Mouse (Mus musculus): ENCODE measurements around the gene Dbp. TPM values are rescaled to one million over a fixed set of nuclear protein-coding genes. Genes with fewer than 3 reads are reported as not detected.
A peak's percentile ranks its signal among the peaks of the same experiment; 100 is the strongest.

Gene Dbp
- polyA plus RNA-seq, 1 experiment, result 31.5 TPM

DNA sequence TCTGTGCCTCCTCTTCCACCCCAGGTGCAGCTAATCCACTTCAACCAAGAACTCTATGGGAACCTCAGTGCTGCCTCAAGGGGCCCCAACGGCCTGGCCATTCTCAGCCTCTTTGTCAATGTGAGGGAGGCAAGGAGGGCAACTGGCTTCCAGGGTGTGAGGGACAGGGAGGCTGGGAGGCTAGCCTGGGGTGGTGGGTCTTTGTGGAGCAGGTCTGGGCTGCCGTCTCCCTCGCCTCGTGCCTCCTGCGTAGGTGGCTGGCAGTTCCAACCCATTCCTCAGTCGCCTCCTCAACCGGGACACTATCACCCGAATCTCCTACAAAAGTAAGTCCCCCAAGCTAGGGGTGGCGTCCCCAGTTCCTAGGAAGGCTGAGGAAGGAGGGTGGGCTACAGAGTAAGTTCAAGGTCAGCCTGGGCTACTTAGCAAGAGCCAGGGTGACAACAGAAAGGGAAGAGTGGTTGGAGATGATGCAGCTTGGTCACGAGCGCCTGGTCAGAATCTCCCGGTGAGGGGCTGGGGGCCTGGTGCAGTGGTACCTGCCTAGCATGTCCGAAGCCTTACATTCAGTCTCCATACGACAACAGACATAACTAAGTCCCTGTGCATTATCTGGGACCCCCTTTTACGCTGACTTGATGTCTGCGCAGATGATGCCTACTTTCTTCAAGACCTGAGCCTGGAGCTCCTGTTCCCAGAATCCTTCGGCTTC lies 1.9 kb upstream of the Dbp start:
- Histone ChIP-seq H3K4me1 (ENCODE audit: control insufficient read depth, insufficient read depth, insufficient read length, low read length) (0 out of 2 replicates have a peak, but pooled peaks cover 2% of the 10 kb centered on the region), H3K4me3 (ENCODE audit: insufficient read depth, low read depth, low read length) (no peak overlapping the region), H3K27ac (replicated peaks; ENCODE audit: low read depth, low read length) (no peak overlapping the region)

GRCm38 (mm10) chr7:45703521-45704033 lies 1.3 kb upstream of the Dbp start:
- H3K4me1 ChIP-seq (ENCODE audit: control insufficient read depth, insufficient read depth, insufficient read length, low read length), result 0 out of 2 replicates have a peak, but pooled peaks cover 8% of the 10 kb centered on the region
- H3K27ac ChIP-seq (replicated peaks; ENCODE audit: low read depth, low read length), result peak overlapping the region; percentile 84
- peak overlapping the region; percentile 57; the same call in 1 of the 2 replicates for H3K4me3 ChIP-seq (ENCODE audit: insufficient read depth, low read depth, low read length)

- peak overlapping the region; percentile 57 for H3K4me3 ChIP-seq (ENCODE audit: insufficient read depth, low read depth, low read length)
- 0 out of 2 replicates have a peak, but pooled peaks cover 10% of the 10 kb centered on the region for H3K4me1 ChIP-seq (ENCODE audit: control insufficient read depth, insufficient read depth, insufficient read length, low read length)
- H3K27ac ChIP-seq (replicated peaks; ENCODE audit: low read depth, low read length), result peak overlapping the region; percentile 84
Measured at GRCm38 (mm10) chr7:45704046-45704559, 785 bp upstream of the Dbp start.

DNA sequence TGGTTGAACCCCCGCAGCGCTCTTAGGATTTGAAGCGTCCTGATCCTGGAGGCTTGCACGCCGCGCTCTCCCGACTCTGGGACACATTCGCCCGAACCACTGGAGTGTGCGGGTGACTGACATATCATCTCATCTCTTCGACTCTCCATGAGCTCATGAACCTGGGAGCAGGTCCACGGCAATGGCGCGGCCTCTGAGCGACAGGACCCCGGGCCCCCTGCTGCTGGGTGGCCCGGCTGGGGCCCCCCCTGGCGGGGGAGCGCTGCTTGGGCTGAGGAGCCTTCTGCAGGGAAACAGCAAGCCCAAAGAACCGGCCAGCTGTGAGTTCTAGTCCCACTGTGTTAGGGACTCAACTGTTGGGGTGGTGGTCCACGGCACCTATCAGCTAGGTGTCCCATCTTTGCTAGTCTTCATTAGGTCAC lies 566 bp downstream of the Dbp start:
- H3K4me1 ChIP-seq (ENCODE audit: control insufficient read depth, insufficient read depth, insufficient read length, low read length), result 0 out of 2 replicates have a peak, but pooled peaks cover 10% of the 10 kb centered on the region
- peak overlapping the region; percentile 87 for H3K27ac ChIP-seq (replicated peaks; ENCODE audit: low read depth, low read length)
- H3K4me3 ChIP-seq (ENCODE audit: insufficient read depth, low read depth, low read length), result peak overlapping the region; percentile 90

DNA sequence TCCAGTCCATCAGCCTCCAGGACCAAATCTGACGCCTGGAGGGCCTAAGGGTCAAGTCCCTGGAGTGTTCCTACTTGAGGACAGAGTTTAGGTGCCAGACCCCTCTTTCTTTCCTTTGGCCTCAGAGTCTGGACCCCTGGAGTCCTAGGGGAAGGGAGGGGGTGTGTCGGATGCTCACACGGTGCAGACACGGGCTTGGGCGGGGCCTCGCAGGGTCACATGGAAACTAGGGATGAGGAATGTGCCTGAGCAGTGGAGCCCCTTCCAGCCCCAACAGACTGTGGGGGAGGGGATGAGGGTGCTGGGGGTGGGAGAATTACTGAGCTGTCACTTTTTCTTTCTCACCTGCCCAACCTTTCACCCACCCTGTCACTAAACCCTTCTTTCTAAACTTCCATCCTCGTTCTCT lies 989 bp downstream of the Dbp start:
- Histone ChIP-seq H3K4me3 (ENCODE audit: insufficient read depth, low read depth, low read length) (peak overlapping the region; percentile 90), H3K4me1 (ENCODE audit: control insufficient read depth, insufficient read depth, insufficient read length, low read length) (0 out of 2 replicates have a peak, but pooled peaks cover 10% of the 10 kb centered on the region), H3K27ac (replicated peaks; ENCODE audit: low read depth, low read length) (peak overlapping the region; percentile 97)

DNA sequence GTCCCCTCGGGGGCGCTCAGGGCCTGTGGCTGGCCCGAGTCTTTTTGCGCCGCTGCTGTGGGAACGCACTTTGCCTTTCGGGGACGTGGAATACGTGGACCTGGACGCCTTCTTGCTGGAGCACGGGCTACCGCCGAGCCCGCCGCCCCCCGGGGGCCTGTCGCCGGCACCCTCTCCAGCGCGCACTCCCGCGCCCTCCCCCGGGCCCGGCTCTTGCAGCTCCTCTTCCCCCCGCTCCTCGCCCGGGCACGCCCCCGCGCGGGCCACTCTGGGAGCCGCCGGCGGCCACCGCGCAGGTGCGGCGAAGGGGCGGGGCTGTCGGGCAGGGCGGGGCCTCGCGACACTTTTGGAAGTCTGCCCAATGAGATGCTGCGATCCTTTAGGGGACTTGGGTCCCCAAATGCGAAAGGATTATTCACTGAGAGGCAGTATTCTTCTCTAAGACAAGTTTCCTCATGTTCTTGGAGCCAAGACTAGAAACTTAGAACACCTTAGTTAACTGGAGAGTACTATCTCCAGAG lies 1.9 kb downstream of the Dbp start:
- peak overlapping the region; percentile 90 for H3K4me3 ChIP-seq (ENCODE audit: insufficient read depth, low read depth, low read length)
- H3K4me1 ChIP-seq (ENCODE audit: control insufficient read depth, insufficient read depth, insufficient read length, low read length), result 0 out of 2 replicates have a peak, but pooled peaks cover 10% of the 10 kb centered on the region
- H3K27ac ChIP-seq (replicated peaks; ENCODE audit: low read depth, low read length), result peak overlapping the region; percentile 97

DNA sequence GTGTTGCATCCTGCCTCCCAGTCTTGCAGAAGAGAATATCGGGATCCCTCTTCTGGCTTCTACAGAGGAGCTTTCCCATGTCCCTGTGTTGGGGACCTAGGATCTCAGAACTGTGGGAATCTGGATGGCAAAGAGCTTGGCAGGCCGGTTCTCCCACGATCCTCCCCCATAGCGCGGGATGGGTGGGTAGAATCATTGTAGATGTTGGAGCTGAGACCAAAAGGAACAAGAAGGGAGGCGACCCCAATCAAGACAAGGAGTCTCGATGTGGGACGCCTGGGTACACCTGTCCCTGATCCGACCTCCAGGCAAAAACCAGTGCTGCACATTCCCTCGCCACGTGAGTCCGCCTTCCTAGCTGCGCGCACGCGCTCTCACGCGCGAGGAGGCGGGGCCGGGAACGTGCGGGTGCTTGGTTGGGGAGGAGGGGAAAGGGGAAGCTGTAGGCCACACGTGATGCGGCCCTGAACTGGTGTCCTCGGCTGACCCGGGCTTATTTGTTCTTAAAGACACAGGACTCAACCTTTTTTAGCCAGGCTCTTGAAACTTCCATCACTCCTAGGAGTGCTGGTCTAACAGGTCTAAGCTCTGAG lies 2.6 kb downstream of the Dbp start:
- H3K4me3 ChIP-seq (ENCODE audit: insufficient read depth, low read depth, low read length), result peak overlapping the region; percentile 56
- 0 out of 2 replicates have a peak, but pooled peaks cover 10% of the 10 kb centered on the region for H3K4me1 ChIP-seq (ENCODE audit: control insufficient read depth, insufficient read depth, insufficient read length, low read length)
- peak overlapping the region; percentile 97 for H3K27ac ChIP-seq (replicated peaks; ENCODE audit: low read depth, low read length)

DNA sequence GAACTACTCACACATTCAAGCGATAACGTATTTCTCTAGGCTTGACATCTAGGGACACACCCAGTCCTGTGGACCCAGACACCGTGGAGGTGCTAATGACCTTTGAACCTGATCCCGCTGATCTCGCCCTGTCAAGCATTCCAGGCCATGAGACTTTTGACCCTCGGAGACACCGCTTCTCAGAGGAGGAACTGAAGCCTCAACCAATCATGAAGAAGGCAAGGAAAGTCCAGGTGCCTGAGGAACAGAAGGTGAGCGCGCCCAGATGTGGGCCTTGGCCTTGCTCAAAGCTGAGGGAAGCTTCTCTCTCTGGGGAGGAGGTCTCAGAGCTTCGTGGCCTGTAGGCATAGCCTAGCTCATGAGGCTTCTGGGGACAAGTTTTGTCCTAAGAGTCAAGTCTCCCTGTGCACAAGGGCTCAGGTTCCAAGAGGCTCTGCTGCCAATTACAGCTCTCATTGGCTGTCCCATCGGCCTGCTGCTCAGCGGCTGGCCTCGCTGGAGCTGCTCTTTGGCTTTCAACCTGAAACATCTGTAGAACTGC lies 3.4 kb downstream of the Dbp start:
- H3K4me1 ChIP-seq (ENCODE audit: control insufficient read depth, insufficient read depth, insufficient read length, low read length), result 0 out of 2 replicates have a peak, but pooled peaks cover 10% of the 10 kb centered on the region
- peak overlapping the region; percentile 42 for H3K4me3 ChIP-seq (ENCODE audit: insufficient read depth, low read depth, low read length)
- H3K27ac ChIP-seq (replicated peaks; ENCODE audit: low read depth, low read length), result peak overlapping the region; percentile 91

DNA sequence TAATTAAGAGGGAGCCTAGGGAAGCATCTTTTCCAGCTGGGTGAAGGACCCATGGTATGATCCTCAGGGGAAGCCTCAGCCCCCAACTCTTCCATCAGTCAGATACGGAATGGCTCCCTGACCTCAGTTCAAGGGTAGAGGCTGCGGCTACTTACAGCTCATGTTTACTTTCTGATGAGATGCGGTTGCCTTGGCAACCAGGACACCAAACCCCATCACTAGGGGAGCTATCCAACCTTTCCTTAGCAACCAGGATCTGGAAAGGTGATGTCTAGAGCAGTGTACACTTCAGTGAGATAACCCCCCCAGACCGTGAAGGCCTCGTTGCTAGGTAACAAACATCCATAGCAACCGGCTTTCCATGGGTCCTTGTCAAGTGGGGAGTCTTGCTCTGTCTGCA lies 4.1 kb downstream of the Dbp start:
- 0 out of 2 replicates have a peak, but pooled peaks cover 9% of the 10 kb centered on the region for H3K4me1 ChIP-seq (ENCODE audit: control insufficient read depth, insufficient read depth, insufficient read length, low read length)
- peak overlapping the region; percentile 91; the same call in 1 of the 2 replicates for H3K27ac ChIP-seq (replicated peaks; ENCODE audit: low read depth, low read length)
- H3K4me3 ChIP-seq (ENCODE audit: insufficient read depth, low read depth, low read length), result no peak overlapping the region

DNA sequence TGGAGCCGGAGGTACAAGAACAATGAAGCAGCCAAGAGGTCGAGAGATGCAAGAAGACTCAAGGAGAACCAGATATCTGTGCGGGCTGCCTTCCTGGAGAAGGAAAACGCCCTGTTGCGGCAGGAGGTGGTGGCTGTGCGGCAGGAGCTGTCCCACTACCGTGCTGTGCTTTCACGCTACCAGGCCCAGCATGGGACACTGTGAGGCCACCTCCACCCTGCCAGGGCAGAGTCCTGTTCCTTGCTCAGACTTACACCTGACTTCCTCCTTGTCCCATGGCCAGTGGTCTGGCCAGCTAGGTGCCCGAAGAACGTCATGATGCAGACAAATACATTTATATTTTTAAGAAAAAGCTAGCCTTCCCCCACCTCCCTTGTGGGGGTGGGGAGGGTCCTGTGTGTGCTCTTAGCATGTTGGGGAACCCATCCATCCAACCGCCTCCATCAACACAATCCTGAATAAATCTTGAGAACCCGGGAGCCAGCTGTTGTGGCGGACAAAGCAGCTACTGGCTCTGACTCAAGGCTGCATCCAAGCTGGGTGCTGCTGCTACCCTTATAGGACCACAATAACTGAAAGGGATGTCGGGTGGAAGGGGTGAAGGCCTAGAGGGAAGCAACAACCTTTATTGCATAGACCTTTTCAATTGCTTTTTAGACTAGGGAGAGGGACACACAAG lies 4.9 kb downstream of the Dbp start:
- Histone ChIP-seq H3K27ac (replicated peaks; ENCODE audit: low read depth, low read length) (no peak overlapping the region), H3K4me3 (ENCODE audit: insufficient read depth, low read depth, low read length) (no peak overlapping the region), H3K4me1 (ENCODE audit: control insufficient read depth, insufficient read depth, insufficient read length, low read length) (0 out of 2 replicates have a peak, but pooled peaks cover 11% of the 10 kb centered on the region)

- Histone ChIP-seq H3K4me3 (ENCODE audit: insufficient read depth, low read depth, low read length) (no peak overlapping the region), H3K4me1 (ENCODE audit: control insufficient read depth, insufficient read depth, insufficient read length, low read length) (peaks cover 13% of the 10 kb centered on the region; the same call in 1 of the 2 replicates), H3K27ac (replicated peaks; ENCODE audit: low read depth, low read length) (no peak overlapping the region)
Measured at GRCm38 (mm10) chr7:45710477-45711191, 5.7 kb downstream of the Dbp start.

- no peak overlapping the region for H3K4me3 ChIP-seq (ENCODE audit: insufficient read depth, low read depth, low read length)
- no peak overlapping the region for H3K27ac ChIP-seq (replicated peaks; ENCODE audit: low read depth, low read length)
- H3K4me1 ChIP-seq (ENCODE audit: control insufficient read depth, insufficient read depth, insufficient read length, low read length), result peaks cover 18% of the 10 kb centered on the region
Measured at GRCm38 (mm10) chr7:45711316-45712021, 6.6 kb downstream of the Dbp start.

- Histone ChIP-seq H3K27ac (replicated peaks; ENCODE audit: low read depth, low read length) (no peak overlapping the region), H3K4me3 (ENCODE audit: insufficient read depth, low read depth, low read length) (no peak overlapping the region), H3K4me1 (ENCODE audit: control insufficient read depth, insufficient read depth, insufficient read length, low read length) (peaks cover 22% of the 10 kb centered on the region)
Measured at GRCm38 (mm10) chr7:45712022-45712757, 7.3 kb downstream of the Dbp start.

All from brown adipose tissue, adult 24 weeks (tissue).